Mouse (Mus musculus): ENCODE results near the gene Phgdh. TPM values are rescaled to one million over a fixed set of nuclear protein-coding genes. Genes with fewer than 3 reads are reported as not detected.

Phgdh gene
- polyA plus RNA-seq, 1 experiment from 2014 or later, result 188 TPM

DNA sequence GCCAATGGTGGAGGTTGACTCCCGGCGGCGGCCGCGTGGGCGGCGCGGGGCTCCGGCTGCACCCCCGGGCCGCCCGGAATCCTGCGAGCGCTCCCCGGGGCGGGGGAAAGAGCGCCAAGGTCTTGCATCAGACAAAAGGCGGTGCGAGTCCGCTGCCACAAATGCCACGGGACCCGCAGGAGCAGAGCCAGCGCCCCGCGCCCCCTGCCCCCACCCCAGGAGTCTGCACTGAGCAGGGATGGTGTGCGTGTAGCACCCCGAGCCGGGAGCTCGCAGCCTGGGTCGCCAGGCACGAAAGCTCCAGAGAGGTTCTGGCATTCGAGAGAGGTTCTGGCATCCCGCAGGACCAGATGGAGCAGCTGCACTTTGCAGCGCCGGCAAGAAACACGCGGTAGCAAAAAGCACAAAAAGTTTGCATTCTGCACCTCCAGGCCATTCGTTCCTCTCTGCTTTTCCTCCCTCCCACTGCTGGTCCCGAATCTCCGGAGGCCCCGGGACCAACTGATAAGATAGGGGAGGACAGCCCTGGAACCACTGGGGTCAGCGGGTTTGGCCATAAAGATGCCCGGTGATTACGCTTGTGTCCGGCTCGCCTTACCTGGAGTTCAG is 589 bp downstream of the Phgdh start:
- Histone ChIP-seq H3K27me3 (no peaks in the 10 kb centered on the region), H3K4me2 (peak overlapping the region; percentile 99), H3K4me3 (peak overlapping the region; percentile 59), H3K27ac (replicated peaks) (peak overlapping the region; percentile 73), H3K36me3 (no peaks in the 10 kb centered on the region), H3K4me1 (replicated peaks) (peaks cover 42% of the 10 kb centered on the region), H3K9ac (peak overlapping the region; percentile 62), H3K9me3 (no peaks in the 10 kb centered on the region)
- WGBS, result under 1% methylated on average over 44 of the region's 46 CpGs
- peak; percentile 31 for ATAC-seq (ENCODE audit: low FRiP score, low read depth)

DNA sequence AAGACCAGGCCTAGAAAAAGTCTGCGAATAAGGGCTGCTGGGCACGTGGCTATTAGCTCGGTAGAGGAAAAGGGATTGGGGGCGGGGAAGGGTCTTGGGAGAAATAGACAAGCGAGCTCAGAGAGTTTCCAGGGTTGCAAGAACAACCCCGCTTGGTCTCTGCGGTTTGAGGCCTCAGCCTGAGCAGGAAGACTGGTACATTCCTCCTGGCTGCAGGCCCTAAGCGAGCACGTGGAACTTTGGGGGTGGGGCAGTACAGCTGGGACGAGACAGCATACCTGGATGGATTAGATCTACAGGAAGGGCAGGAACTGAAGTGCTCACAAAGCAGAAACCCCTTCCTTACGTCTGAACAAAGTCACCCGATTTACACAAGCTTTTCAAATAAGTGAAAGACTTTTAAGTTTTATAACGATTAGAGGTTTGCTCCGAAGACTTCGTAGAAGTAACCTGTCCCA is 1.2 kb downstream of the Phgdh start:
- 3% methylated on average over 15 of the region's 15 CpGs for WGBS
- peak overlapping the region; percentile 99 for H3K4me2 ChIP-seq
- peak overlapping the region; percentile 59 for H3K4me3 ChIP-seq
- H3K9ac ChIP-seq, result peak overlapping the region; percentile 62
- peak overlapping the region; percentile 73 for H3K27ac ChIP-seq (replicated peaks)
- ATAC-seq (ENCODE audit: low FRiP score, low read depth), result no peak
- H3K27me3 ChIP-seq, result no peaks in the 10 kb centered on the region
- peaks cover 42% of the 10 kb centered on the region for H3K4me1 ChIP-seq (replicated peaks)
- no peaks in the 10 kb centered on the region for H3K36me3 ChIP-seq
- H3K9me3 ChIP-seq, result no peaks in the 10 kb centered on the region

DNA sequence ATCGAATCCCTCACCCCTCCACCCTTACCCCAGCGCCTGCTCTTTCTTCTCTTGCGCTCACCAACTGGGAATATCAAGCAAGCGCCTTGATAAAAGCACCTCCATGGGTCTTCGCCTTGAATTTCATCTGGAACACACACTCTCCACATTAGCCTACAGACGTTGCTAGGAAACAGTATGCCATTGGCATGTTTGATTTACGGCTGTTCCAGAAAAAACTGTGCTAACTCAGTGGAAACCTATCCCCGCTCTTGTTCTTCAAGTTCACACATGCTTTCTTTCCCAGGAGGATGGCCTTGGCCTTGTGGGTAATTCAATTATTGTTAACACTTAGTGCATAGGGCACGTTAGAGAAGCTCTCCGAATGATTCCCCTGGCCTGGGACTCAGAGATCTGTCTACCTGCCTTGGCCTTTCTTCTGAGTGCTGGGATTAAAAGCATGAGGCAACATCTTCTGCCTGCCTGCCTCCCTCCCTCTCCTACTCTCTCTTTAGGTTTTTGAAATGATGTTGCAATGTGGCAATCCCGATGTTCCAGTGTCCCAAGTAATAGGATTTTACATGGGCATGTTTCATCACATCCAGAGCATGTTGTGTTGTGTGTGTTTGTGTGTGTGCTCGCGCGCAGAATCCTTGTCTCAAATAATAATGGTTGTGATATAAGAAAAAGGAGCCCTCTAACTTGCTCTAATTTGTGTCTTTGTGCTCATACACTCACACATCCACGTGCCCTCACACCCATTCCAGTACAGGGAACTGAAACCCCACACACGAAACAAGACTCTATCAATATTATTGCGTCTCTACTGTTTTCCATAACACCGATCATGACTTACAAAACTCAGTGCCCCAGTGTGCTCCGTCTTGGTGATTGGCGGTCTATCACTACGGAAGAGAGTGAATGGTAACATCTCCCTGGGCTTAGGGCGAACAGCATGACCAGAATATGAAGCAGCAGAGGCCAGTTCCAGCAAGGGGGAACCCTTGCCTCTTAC is 2.8 kb downstream of the Phgdh start:
- 44% methylated on average over 22 of the region's 22 CpGs for WGBS
- peak overlapping the region; percentile 6; the same call in 1 of the 2 replicates for H3K4me3 ChIP-seq
- no peak overlapping the region for H3K9ac ChIP-seq
- H3K27me3 ChIP-seq, result no peaks in the 10 kb centered on the region
- peak overlapping the region; percentile 99 for H3K4me2 ChIP-seq
- ATAC-seq (ENCODE audit: low FRiP score, low read depth), result peak; percentile 46; the same call in 1 of the 2 replicates
- 0 out of 2 replicates have a peak, but pooled peaks cover 3% of the 10 kb centered on the region for H3K36me3 ChIP-seq
- H3K4me1 ChIP-seq (replicated peaks), result peaks cover 42% of the 10 kb centered on the region
- no peaks in the 10 kb centered on the region for H3K9me3 ChIP-seq
- H3K27ac ChIP-seq (replicated peaks), result 0 out of 2 replicates have a peak overlapping the region, but pooled peaks have one; percentile 25

DNA sequence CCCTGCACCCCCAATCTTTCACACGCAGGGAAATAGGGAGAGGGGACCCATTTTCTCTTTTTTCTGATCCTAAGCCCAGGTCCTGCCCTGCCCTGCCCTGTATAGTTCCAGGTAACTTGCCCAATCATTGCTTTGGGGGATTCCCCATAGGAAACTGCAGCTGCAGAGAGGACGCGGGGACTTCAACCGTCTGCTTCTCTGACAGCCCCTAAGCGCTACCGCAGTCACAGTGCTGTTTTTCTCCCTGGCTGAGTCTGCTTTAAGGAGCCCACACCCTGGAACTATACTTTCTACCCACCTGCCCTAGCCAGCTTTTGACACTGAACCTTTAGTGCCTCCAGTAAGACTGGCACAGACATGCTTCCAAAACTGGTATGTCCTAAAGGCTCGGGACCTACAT is 3.9 kb downstream of the Phgdh start:
- no peak for ATAC-seq (ENCODE audit: low FRiP score, low read depth)
- peak overlapping the region; percentile 99 for H3K4me2 ChIP-seq
- WGBS, result 72% methylated on average over 7 of the region's 7 CpGs
- no peak overlapping the region for H3K4me3 ChIP-seq
- no peaks in the 10 kb centered on the region for H3K27me3 ChIP-seq
- no peak overlapping the region for H3K9ac ChIP-seq
- peaks cover 42% of the 10 kb centered on the region for H3K4me1 ChIP-seq (replicated peaks)
- 0 out of 2 replicates have a peak, but pooled peaks cover 3% of the 10 kb centered on the region for H3K36me3 ChIP-seq
- H3K9me3 ChIP-seq, result no peaks in the 10 kb centered on the region
- H3K27ac ChIP-seq (replicated peaks), result no peak overlapping the region

DNA sequence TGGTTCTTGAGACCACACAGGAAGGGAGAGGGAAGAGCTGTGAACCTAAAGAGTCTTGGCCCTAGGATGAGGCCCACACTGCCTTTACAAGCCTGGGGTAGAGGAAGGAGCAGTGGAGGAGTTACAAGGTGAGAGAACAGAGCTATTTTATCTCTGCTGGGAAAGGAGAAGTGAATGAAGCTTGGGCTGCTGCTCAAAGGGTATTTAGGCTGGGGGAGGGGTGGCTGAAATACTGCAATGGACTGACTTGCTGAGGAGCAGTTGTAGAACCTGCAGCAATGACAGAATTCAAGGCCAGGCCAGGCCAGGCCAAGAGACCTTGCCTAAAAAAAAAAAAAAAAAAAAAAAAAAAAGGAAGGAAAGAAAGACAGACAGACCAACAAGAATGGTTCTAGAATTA is 4.5 kb downstream of the Phgdh start:
- H3K9ac ChIP-seq, result no peak overlapping the region
- H3K36me3 ChIP-seq, result 0 out of 2 replicates have a peak, but pooled peaks cover 3% of the 10 kb centered on the region
- no peaks in the 10 kb centered on the region for H3K9me3 ChIP-seq
- H3K27ac ChIP-seq (replicated peaks), result no peak overlapping the region
- H3K27me3 ChIP-seq, result no peaks in the 10 kb centered on the region
- peak overlapping the region; percentile 99 for H3K4me2 ChIP-seq
- H3K4me3 ChIP-seq, result no peak overlapping the region
- H3K4me1 ChIP-seq (replicated peaks), result peaks cover 42% of the 10 kb centered on the region
- no peak for ATAC-seq (ENCODE audit: low FRiP score, low read depth)

DNA sequence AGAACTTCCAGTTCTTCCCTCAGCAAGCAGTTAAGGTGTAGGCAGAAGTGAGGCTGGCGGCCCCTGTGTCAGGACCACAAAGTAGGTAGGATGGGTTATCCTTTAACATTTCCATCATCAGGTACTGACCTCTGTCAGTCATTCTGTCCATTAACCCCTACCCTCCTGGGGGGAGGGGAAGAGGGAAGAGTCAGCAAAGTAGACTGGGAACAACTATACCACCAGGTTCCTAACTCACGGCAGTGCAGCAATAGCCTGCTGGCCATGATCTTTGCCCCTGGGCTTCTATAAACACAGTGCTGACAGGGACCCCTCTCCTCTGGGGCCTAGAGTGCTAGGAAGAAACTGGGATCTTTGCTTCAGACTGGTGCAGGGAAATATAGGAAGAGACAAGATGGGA is 5.8 kb downstream of the Phgdh start:
- H3K4me3 ChIP-seq, result no peak overlapping the region
- 0 out of 2 replicates have a peak, but pooled peaks cover 3% of the 10 kb centered on the region for H3K36me3 ChIP-seq
- H3K4me2 ChIP-seq, result no peak overlapping the region
- H3K27ac ChIP-seq (replicated peaks), result no peak overlapping the region
- no peak overlapping the region for H3K9ac ChIP-seq
- no peaks in the 10 kb centered on the region for H3K27me3 ChIP-seq
- WGBS, result 83% methylated on average over 2 of the region's 2 CpGs
- peaks cover 32% of the 10 kb centered on the region for H3K4me1 ChIP-seq (replicated peaks)
- H3K9me3 ChIP-seq, result no peaks in the 10 kb centered on the region
- ATAC-seq (ENCODE audit: low FRiP score, low read depth), result no peak

DNA sequence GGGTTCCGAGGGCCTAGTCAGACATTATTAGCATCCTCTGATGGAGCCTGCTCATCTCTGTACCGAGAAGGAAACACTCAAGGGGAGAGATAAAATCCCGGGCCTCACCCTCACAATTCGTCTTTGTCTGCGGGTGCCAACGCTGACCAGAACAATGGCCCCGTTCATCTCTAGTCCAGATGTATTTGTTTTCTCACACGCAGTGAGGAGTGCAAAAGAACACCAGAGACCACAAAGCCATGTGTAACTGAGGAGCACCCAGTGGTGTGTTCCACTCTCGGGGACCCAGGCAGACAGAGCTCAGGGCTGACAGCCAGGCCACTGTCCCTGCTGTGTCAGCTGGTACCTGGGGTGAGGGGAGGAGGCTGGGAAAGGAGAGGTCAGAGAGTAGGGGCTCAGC is 15.6 kb downstream of the Phgdh start:
- Histone ChIP-seq H3K9me3 (no peaks in the 10 kb centered on the region), H3K4me2 (no peak overlapping the region), H3K9ac (no peak overlapping the region), H3K36me3 (no peaks in the 10 kb centered on the region), H3K4me1 (replicated peaks) (0 out of 2 replicates have a peak, but pooled peaks cover 8% of the 10 kb centered on the region), H3K27ac (replicated peaks) (no peak overlapping the region), H3K27me3 (no peaks in the 10 kb centered on the region), H3K4me3 (no peak overlapping the region)
- WGBS, result 48% methylated on average over 9 of the region's 9 CpGs
- peak; percentile 35; the same call in 1 of the 2 replicates for ATAC-seq (ENCODE audit: low FRiP score, low read depth)

DNA sequence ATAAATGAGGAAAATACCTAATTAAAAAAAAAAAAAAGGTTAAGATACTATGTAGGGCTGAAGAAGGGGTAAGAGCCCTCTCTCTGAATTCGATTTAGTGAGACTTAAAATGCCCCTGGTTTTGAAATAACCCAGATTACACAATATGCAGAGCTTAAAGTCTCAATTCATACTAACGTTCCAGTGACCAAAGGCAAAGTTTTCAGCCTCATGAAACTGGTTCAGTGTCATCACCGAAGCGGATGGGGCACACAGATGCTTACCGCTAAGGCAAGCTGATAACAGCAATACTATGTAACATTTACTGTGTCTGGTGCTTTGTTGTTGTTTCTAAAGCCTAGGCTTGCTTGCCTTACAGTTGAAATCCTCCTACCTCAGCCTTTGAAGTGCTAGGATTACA is 17.6 kb downstream of the Phgdh start:
- no peak for ATAC-seq (ENCODE audit: low FRiP score, low read depth)
- Histone ChIP-seq H3K9me3 (no peaks in the 10 kb centered on the region), H3K27ac (replicated peaks) (no peak overlapping the region), H3K4me3 (no peak overlapping the region), H3K36me3 (no peaks in the 10 kb centered on the region), H3K27me3 (no peaks in the 10 kb centered on the region), H3K4me2 (no peak overlapping the region), H3K4me1 (replicated peaks) (peaks cover 15% of the 10 kb centered on the region; the same call in 1 of the 2 replicates), H3K9ac (no peak overlapping the region)
- 93% methylated on average over 5 of the region's 5 CpGs for whole genome bisulfite sequencing

DNA sequence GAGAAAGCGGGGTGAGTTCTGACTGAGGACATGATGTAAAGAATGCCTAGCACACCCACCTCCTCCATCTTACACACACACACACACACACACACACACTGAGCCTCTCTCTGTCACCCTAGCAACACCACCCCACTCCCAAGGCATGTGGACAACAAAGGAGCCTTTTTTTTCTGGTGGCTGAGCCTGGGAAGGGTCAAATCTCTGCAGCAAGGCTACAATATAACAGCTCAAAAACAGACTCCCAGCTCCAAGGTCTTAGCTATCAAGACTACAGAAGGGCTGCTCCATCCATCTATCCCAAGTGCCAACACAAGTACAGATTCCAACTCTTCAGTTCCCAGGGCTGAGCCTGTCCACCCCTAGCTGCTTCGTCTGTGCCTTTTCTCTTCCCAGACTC is 20.6 kb downstream of the Phgdh start:
- peak; percentile 93 for ATAC-seq (ENCODE audit: low FRiP score, low read depth)
- no peaks in the 10 kb centered on the region for H3K9me3 ChIP-seq
- no peaks in the 10 kb centered on the region for H3K27me3 ChIP-seq
- H3K4me3 ChIP-seq, result no peak overlapping the region
- peak overlapping the region; percentile 76 for H3K27ac ChIP-seq (replicated peaks)
- H3K4me2 ChIP-seq, result no peak overlapping the region
- no peak overlapping the region for H3K9ac ChIP-seq
- H3K36me3 ChIP-seq, result no peaks in the 10 kb centered on the region
- H3K4me1 ChIP-seq (replicated peaks), result peaks cover 15% of the 10 kb centered on the region; the same call in 1 of the 2 replicates
- WGBS, result 19% methylated on average over 2 of the region's 2 CpGs

DNA sequence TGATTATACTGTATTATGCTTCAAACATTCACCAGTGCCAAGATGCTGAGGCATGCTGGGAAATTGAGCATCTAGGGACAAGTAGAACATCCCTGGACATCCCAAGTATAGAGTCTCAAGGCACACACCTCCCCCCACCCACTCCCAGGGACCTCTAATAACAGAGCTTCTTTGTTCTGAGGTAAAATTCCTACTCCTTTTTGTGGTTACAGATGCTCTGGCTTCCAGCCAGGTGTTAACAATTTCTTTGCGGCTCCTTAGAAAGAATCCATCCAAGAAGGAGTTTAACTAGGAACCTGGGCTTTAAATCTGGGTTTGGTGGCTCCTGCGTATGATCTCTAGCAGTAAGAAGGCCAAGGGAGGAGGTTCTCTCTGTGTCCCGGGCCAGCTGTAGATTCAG is 22.6 kb downstream of the Phgdh start:
- Histone ChIP-seq H3K27me3 (no peaks in the 10 kb centered on the region), H3K4me2 (no peak overlapping the region), H3K9ac (no peak overlapping the region), H3K9me3 (no peaks in the 10 kb centered on the region), H3K4me1 (replicated peaks) (peaks cover 15% of the 10 kb centered on the region; the same call in 1 of the 2 replicates), H3K27ac (replicated peaks) (0 out of 2 replicates have a peak overlapping the region, but pooled peaks have one; percentile 65), H3K36me3 (no peaks in the 10 kb centered on the region), H3K4me3 (no peak overlapping the region)
- no peak for ATAC-seq (ENCODE audit: low FRiP score, low read depth)
- 51% methylated on average over 3 of the region's 3 CpGs for WGBS

DNA sequence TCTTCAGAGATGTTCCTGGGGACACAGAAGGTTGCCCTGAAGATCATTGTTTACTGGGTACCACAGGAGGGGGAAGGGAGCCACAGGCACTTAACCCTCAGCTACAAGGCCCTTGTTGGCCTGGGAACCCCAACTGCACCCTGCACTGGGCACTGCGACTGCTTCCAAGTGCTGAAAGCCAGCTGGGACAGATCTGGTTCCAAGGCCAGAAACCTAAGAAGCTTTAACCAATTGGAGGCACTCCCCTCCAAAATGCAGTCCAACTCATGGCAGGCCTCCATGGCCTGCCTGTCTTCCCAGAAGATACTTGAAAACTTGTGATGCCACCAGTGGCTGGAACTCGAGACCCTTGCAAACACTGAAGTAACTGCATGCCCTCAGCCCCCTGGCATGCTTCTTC is 24.6 kb downstream of the Phgdh start:
- Histone ChIP-seq H3K4me3 (no peak overlapping the region), H3K36me3 (no peaks in the 10 kb centered on the region), H3K4me1 (replicated peaks) (peaks cover 12% of the 10 kb centered on the region; the same call in 1 of the 2 replicates), H3K9me3 (no peaks in the 10 kb centered on the region), H3K27me3 (no peaks in the 10 kb centered on the region), H3K27ac (replicated peaks) (no peak overlapping the region), H3K9ac (no peak overlapping the region), H3K4me2 (no peak overlapping the region)
- WGBS, result 97% methylated on average over 2 of the region's 2 CpGs
- ATAC-seq (ENCODE audit: low FRiP score, low read depth), result no peak
